Mouse (Mus musculus): ENCODE results near the gene Exog. TPM values are rescaled to one million over a fixed set of nuclear protein-coding genes. Genes with fewer than 3 reads are reported as not detected.

Gene Exog
- total RNA-seq, 2 experiments from 2014 or later: 22.7 to 26.5 TPM

- DNase-seq (ENCODE audit: low spot score in 2 of 2): no peak
These were observed 12.4 kb downstream of the Exog start for GRCm38 (mm10) chr9:119457122-119457521.

DNA sequence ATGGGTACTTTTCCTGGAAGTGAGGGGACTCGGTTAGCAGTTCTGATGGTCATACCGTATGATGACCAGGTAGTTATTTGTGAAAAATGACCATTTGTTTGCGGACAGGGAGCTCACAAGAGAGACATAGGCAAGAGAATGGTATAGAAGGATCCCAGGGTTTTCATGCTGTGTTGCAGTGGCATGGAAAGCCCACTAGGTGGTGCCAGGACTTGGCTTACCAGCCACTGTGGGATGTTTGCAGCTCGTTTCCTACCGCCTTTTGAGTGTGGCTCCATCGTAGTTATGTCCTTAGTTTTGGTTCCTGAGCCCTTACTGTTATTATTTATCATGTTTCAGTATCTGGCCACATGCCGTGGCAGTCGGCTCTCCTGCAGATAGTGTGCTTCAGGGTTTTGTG is 15.7 kb downstream of the Exog start:
- peak; percentile 76 to 80 for DNase-seq (ENCODE audit: low spot score in 2 of 2)

DNA sequence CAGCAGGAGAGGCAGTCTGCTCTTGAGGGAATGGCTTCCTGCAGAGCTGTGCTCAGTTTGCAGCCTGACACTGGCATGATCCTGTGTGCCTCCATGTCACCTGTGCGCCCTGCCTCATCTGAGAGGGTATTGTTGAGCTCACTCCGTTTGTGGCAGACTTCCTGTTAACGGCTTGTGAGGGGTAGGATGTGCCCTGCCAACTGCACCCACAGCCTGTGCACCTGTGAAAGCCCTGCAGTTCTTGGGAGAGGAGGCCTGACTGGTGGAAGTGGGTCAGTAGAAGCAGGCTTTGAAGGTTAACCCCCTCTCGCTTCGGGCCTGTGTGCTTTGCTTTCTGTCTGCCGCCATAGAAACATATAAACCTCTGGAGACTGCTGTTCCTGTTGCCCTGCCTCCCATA is 20.3 kb downstream of the Exog start:
- no peak for DNase-seq (ENCODE audit: low spot score in 2 of 2)

- peak; percentile 24 to 44 for DNase-seq (ENCODE audit: low spot score in 2 of 2)
These were observed 20.9 kb downstream of the Exog start for GRCm38 (mm10) chr9:119465595-119465994.

DNA sequence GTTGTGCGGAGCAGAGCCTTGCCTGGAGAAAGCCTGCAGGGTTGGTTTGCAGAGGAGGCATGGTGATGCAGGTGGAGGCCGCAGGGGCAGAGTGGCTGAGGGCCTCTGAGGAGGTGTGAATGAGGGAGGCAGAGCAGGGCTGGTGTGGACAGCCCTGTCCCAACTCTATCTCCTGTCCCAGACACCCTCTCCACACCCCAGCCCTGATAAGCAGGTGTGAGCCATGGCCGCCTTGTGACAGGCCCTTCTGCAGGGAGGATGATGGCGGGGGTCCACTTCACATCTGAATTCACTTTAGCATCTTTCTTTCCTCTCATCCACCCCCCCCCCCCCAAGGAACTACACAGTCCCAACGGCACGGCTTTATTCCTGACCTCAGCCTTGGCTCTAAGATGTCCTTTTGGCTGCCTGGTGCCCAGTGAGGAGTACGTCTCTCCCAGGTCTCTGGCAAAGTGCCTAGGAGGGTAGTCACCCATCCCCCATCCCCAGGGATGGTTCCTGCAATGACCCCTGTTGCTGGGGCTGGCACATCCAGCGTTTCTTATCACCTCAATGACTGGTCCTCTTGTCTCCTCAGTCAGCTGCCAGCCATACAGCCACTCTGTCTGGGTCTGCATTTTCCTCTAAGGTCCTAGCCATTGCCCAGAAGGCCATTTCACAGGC is 25.1 kb downstream of the Exog start:
- no peak for DNase-seq (ENCODE audit: low spot score in 2 of 2)

GRCm38 (mm10) chr9:119472412-119472918 is 27.7 kb downstream of the Exog start:
- no peak for DNase-seq (ENCODE audit: low spot score in 2 of 2)

DNA sequence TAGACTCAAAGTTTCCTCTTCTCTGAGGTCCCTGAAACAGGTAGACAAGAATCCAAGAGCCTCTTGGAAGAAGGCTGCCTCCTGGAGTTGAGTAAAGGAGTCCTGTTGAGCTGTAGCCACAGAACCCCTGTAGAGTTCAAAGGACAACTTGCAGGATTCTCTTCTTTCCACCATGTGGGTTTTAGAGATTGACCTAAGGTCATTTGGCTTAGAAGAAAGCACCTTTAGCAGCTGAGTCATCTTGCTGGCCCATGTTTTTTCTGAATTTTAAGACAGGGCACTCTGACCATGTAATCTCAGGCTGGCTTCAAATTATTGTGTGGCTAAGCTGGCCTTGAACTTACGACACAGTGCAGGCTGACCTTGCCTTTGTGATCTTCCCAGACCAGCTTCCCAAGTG is 28.3 kb downstream of the Exog start:
- no peak for DNase-seq (ENCODE audit: low spot score in 2 of 2)

GRCm38 (mm10) chr9:119473608-119474164 is 28.9 kb downstream of the Exog start:
- no peak for DNase-seq (ENCODE audit: low spot score in 2 of 2)

DNA sequence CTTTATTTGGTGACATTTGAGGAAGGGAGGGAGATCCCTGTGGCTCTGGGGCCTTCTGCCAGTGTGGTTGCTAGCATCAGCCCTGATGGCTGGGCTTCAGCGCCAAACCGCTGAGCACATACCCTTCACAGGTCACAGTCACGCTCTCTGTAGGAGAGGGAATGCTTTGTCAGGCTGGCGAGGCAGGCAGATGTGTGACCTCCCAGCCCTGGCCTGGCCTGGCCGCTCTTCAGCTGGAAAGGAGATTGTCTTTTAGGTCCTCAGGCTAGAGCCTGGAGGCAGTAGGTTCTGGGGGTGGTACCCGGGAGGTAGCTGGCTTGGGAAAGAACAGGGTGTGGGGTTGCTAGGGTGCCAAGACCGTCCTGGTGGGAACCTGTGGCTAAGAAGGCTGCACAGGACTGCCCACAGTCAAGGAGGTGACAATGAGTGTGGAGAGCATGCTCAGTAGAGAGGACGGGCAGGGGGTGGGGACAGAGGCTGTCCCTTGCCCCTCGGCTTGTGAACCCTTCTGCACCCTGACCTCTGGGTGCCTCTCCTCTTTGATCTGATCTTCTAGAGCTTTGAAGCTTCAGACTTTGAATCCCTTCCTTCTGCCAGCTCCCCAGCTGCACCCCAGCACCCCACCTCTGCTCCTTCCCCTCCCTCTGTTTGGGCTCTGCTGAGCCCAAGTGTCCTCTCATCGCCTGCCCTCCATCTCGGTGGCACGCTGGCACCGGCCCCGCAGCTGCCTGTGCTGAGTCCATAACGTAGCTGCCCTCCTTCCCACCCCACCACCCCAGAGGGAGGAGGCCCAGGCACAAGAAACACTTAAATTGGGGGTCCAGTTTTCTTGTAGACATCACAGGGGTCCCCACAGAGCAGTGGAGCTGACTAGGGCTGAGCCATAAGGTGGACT is 30.2 kb downstream of the Exog start:
- DNase-seq (ENCODE audit: low spot score in 2 of 2): no peak

- DNase-seq (ENCODE audit: low spot score in 2 of 2): no peak
These were observed 33.0 kb downstream of the Exog start for GRCm38 (mm10) chr9:119477754-119478153.

DNA sequence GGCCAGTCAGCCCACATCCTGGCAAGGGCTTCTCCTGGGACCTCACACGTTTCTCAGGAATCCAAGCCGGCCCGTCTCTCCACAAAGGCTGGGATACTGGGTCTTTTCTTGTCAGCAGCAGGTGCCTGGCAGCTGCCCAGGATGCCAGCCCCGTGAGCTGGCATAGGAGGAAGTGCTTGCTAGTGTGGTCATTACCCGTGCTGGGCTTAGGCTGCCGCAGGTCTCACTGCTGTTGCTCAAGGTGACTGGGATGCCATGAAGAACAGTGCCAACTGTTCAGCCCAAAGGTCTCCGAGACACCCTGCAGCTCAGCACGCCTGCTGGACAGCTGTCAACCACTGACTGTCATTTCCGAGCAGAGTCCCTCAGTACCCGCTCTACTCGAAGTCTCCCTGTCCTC is 33.6 kb downstream of the Exog start:
- DNase-seq (ENCODE audit: low spot score in 2 of 2): no peak

DNA sequence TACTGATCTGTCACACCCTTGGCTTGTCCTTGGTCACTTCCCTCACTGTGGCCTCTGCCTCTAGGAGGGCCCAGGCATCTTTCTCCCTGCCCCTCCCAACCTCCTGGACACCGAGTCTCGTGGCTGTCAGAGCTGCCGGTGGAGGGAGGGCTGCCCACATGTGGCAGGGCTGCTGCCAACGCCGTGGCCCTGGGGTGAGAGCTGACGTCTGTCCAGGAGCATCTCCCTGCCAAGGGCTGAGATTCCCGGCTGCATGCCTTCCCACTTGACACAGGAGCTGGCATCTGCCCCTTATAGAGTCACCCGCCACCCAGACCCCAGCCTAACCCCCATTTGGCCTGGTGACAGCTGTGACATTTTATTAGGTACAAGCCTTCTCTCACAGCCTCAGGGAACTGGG is 34.6 kb downstream of the Exog start:
- DNase-seq (ENCODE audit: low spot score in 2 of 2): peak in 1 of 2 experiments; percentile 30

DNA sequence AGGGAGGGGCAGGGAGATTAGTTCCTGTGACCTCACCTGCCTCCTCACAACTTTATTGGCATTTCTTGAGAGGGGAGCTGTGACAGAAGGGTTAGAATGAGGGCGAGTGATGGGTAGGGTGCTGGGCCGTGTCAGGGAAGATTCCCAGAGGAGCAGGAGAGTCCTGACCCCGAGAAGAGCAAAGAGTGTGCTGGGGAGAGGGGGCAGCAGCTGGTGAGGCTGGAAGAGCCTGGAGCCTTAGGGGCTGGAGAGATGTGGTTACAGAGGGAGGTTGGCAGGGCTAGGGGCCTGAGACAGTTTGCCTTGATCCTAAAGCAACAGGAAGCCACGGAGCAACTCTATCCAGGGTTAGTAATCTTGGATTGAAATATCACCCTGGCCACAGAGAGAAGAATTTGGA is 36.9 kb downstream of the Exog start:
- DNase-seq (ENCODE audit: low spot score in 2 of 2): no peak

- no peak for DNase-seq (ENCODE audit: low spot score in 2 of 2)
These were observed 39.0 kb downstream of the Exog start for GRCm38 (mm10) chr9:119483554-119484353.

DNA sequence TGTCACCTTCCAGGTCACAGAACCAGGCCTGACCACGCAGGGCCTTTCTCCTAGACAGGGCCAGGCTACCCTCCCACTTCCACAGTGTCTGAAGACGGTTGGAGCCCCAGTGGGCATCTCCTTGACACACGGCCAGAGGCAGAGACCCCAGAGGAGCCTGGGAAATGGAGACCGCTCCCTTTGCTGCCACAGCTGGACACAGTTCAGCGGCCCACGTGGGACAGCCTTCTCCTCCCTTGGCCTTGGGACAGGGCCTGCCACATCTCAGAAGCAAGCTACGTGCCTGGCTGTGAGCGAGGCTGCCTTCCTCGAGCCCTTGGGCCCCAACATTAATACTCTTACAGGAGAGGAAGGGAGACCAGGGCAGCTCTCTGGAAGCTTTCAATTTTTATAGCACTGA is 39.7 kb downstream of the Exog start:
- no peak for DNase-seq (ENCODE audit: low spot score in 2 of 2)

DNA sequence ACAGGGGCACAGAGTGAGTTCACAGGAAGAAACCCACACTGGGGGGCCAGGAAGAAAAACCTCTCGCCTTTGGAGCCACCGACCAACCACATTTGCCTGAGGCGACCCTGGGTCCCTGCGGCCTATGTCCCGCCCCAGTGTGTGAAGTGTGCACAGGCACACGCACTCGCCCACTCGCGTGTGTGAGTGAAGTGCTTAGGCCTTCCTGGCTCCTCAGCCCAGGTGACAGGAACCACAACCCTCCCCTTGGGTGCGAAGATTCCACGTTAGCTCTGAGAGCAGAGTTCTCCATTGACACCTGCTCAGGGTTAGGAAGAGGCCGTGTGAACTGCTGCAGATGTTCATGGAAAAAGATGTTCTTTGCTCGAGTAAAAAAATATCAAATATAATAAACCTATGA is 40.1 kb downstream of the Exog start:
- no peak for DNase-seq (ENCODE audit: low spot score in 2 of 2)

DNA sequence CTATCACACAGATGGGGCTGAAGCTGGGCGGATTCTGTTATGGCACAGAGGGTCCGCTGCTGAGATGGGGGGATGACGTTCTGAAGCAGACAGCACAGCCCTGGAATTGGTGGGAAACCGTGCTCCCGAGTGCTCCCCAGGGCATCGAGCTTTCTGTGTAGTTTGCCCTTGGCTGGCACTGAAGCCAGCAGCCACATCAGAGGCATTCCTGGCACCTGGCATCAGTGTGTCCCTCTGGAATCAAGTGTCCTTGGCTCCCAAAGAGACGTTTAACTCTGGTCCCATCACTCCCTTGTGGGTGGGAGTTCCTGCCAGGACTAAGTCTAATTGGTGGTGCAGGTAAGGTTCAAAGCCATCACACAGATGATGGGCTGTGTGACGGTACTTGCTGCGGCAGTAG is 51.6 kb downstream of the Exog start:
- DNase-seq (ENCODE audit: low spot score in 2 of 2): no peak

DNA sequence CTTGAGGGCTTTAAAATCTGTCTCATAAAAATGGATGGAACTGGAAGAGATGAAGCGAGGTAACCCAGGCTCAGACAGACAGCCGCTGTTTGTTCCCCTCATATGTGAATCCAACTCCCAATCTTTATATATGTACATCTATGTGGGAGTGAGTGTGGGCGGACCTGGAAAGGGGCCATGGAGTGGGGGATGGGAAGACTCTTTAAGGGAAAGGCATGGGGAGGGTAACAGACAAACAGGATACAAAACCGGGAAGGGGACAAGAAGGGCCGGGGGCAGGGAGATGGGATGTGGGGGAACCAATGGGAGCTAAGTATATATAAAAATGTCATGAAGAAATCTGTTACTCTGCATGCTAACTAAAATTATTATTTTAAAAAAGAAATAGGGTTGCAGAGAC is 52.2 kb downstream of the Exog start:
- peak; percentile 28 to 41 for DNase-seq (ENCODE audit: low spot score in 2 of 2)

DNA sequence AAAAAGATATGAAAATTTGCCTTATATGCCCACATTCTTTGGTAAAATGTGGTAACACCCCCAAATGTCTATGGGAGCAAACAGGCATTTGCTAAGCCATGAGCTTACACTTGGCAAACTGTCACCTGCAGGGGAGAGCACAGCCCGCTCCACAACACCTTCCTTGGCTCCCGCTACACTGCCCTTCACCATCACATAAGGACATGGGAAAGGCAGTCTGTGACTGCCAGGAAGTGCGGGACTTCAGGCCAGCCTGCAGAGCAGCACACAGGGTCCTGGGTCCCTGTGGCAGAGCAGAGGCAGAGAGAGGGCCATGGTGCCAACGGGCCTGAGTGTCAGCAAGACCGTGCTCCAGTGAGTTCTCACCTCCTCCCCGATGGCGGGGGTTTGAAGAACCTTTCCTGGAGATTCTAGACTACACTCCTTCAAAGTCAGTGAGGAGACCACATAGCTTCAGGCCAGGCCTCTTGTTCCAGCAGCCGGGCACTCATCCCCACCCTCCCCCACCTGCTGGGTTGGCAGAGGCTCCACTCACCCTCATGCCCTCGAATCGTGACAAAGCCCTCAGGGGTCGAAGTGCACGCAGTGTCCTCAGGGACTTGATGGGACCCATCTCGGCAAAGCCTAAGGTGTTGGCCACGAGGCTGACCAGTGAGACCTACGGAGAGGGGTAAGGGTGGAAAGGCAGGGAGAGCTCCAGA is 53.0 kb downstream of the Exog start:
- DNase-seq (ENCODE audit: low spot score in 2 of 2): no peak

DNA sequence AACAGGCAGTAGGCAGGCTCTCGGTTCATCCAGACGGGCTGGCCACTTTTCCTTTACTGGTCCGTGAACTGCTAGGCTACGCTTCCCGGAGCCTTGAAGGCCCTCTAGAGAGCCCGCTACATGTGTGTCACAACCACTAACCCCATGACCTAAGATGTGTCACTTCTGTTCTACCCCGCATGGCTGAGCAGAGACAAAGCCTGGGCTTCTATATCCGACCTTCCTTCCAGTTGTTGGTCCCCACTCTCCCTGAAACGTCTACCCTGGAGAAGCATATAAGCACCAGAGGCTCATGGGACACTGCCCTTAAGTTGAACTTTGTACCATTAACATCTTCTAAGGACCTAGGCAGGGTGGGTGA is 53.5 kb downstream of the Exog start:
- no peak for DNase-seq (ENCODE audit: low spot score in 2 of 2)

- no peak for DNase-seq (ENCODE audit: low spot score in 2 of 2)
These were observed 54.1 kb downstream of the Exog start for GRCm38 (mm10) chr9:119498885-119499284.
